Mouse (Mus musculus) liver, embryonic 11.5 days (tissue): Measurements from ENCODE around the gene BC052040. TPM values are rescaled to one million over a fixed set of nuclear protein-coding genes. Genes with fewer than 3 reads are reported as not detected.

Experiments used
- ATAC-seq: fragments of 200-750 bp; cut with Nextera tagmentation; replicated peaks from 2 replicates; pipeline ENCODE4 v1.8.0; 2017; ENCODE audit warnings: moderate number of reproducible peaks, mild to moderate bottlenecking, moderate TSS enrichment, moderate library complexity; ENCODE audit not compliant: low FRiP score
- DNase-seq: peaks from one replicate; pipeline ENCODE4 v3.0.0-alpha.2; 2017; ENCODE audit warnings: low spot score
- H3K27ac ChIP-seq: fragments of 300-500 bp; sonication (generic); 2 replicates; pipeline ENCODE4 v1.5.1; 2014; ENCODE audit warnings: mild to moderate bottlenecking, low read depth, low read length, control low read depth
- H3K27me3 ChIP-seq: fragments of 300-500 bp; sonication (generic); replicated peaks from 2 replicates; pipeline ENCODE4 v1.6.1; 2014; ENCODE audit warnings: low read length, mixed read lengths; ENCODE audit not compliant: control insufficient read depth, insufficient read depth
- H3K36me3 ChIP-seq: fragments of 300-500 bp; sonication (generic); 2 replicates; pipeline ENCODE4 v1.6.1; 2014; ENCODE audit warnings: mild to moderate bottlenecking, low read length, moderate library complexity, mixed read lengths; ENCODE audit not compliant: control insufficient read depth, insufficient read depth
- H3K4me1 ChIP-seq: fragments of 300-500 bp; sonication (generic); replicated peaks from 2 replicates; pipeline ENCODE4 v1.6.1; 2014; ENCODE audit warnings: low read length, mixed read lengths; ENCODE audit not compliant: control insufficient read depth, insufficient read depth
- H3K4me2 ChIP-seq: fragments of 300-500 bp; sonication (generic); 2 replicates; pipeline ENCODE4 v1.6.1; 2014; ENCODE audit warnings: mild to moderate bottlenecking, control low read depth, moderate library complexity
- H3K4me3 ChIP-seq: fragments of 300-500 bp; sonication (generic); 2 replicates; pipeline ENCODE4 v1.5.1; 2014; ENCODE audit warnings: low read depth, low read length, control low read depth
- H3K9ac ChIP-seq: fragments of 300-500 bp; sonication (generic); 2 replicates; pipeline ENCODE4 v1.6.1; 2014; ENCODE audit warnings: low read depth, low read length, control low read depth
- H3K9me3 ChIP-seq: fragments of 300-500 bp; sonication (generic); 2 replicates; pipeline ENCODE4 v1.6.1; 2016; ENCODE audit warnings: low read length, inconsistent platforms, mixed read lengths; ENCODE audit not compliant: control insufficient read depth
- whole genome bisulfite sequencing: fragments of 180-500 bp; shearing (Covaris S2); extraction: QIAGEN DNeasy Blood & Tissue Kit; methylation state at CpG from one replicate; pipeline ENCODE4 v1.1.7; 2014; 5-methylcytosine and 5-hydroxymethylcytosine counted together
- polyA plus RNA-seq: library from polyadenylated mRNA; unstranded; fragments of >200 nt; fragmentation: Nextera tagmentation; extraction: Ambion mirVana; gene quantifications from 2 replicates; pipeline ENCODE4 v1.2.1, GENCODE M21; 2014

Gene BC052040
- polyA plus RNA-seq, 1 experiment from 2014 or later: 13.9 TPM

- H3K36me3 ChIP-seq: no peaks in the 10 kb centered on the region
- 69% methylated on average over 6 of the region's 6 CpGs for WGBS
- no peaks in the 10 kb centered on the region for H3K4me1 ChIP-seq
- no peaks in the 10 kb centered on the region for H3K27me3 ChIP-seq
- no peak overlapping the region for H3K4me2 ChIP-seq
- H3K4me3 ChIP-seq: no peak overlapping the region
- no peaks in the 10 kb centered on the region for H3K9me3 ChIP-seq
- DNase-seq (no peak), ATAC-seq (no peak)
- no peak overlapping the region for H3K27ac ChIP-seq
- no peak overlapping the region for H3K9ac ChIP-seq
These were observed 18.0 kb upstream of the BC052040 start for GRCm38 (mm10) chr2:115563436-115564093.

- DNase-seq (no peak), ATAC-seq (no peak)
- no peak overlapping the region for H3K27ac ChIP-seq
- no peak overlapping the region for H3K4me2 ChIP-seq
- no peaks in the 10 kb centered on the region for H3K36me3 ChIP-seq
- H3K4me1 ChIP-seq: no peaks in the 10 kb centered on the region
- 73% methylated on average over 1 of the region's 1 CpGs for WGBS
- H3K9ac ChIP-seq: no peak overlapping the region
- no peaks in the 10 kb centered on the region for H3K27me3 ChIP-seq
- no peak overlapping the region for H3K4me3 ChIP-seq
- H3K9me3 ChIP-seq: no peaks in the 10 kb centered on the region
These were observed 9.5 kb upstream of the BC052040 start for GRCm38 (mm10) chr2:115571996-115572395.

GRCm38 (mm10) chr2:115574802-115575201 lies 6.7 kb upstream of the BC052040 start:
- DNase-seq (no peak), ATAC-seq (no peak)
- no peak overlapping the region for H3K4me3 ChIP-seq
- 63% methylated on average over 5 of the region's 5 CpGs for WGBS
- no peak overlapping the region for H3K27ac ChIP-seq
- H3K36me3 ChIP-seq: no peaks in the 10 kb centered on the region
- H3K27me3 ChIP-seq: no peaks in the 10 kb centered on the region
- no peak overlapping the region for H3K9ac ChIP-seq
- no peak overlapping the region for H3K4me2 ChIP-seq
- H3K4me1 ChIP-seq: no peaks in the 10 kb centered on the region
- H3K9me3 ChIP-seq: no peaks in the 10 kb centered on the region

GRCm38 (mm10) chr2:115579171-115579900 lies 2.2 kb upstream of the BC052040 start:
- 65% methylated on average over 18 of the region's 18 CpGs for WGBS
- Histone ChIP-seq H3K27me3 (no peaks in the 10 kb centered on the region), H3K4me2 (peak overlapping the region; percentile 19; the same call in 1 of the 2 replicates), H3K4me3 (no peak overlapping the region), H3K27ac (no peak overlapping the region), H3K36me3 (no peaks in the 10 kb centered on the region), H3K9me3 (no peaks in the 10 kb centered on the region), H3K4me1 (peaks cover 8% of the 10 kb centered on the region), H3K9ac (0 out of 2 replicates have a peak overlapping the region, but pooled peaks have one; percentile 14)
- no peak for ATAC-seq
- DNase-seq: no peak

GRCm38 (mm10) chr2:115579976-115580375 lies 1.5 kb upstream of the BC052040 start:
- WGBS: 75% methylated on average over 6 of the region's 6 CpGs
- peaks cover 8% of the 10 kb centered on the region for H3K4me1 ChIP-seq
- no peak for ATAC-seq
- no peak for DNase-seq
- no peaks in the 10 kb centered on the region for H3K9me3 ChIP-seq
- H3K27me3 ChIP-seq: no peaks in the 10 kb centered on the region
- H3K27ac ChIP-seq: no peak overlapping the region
- no peaks in the 10 kb centered on the region for H3K36me3 ChIP-seq
- H3K9ac ChIP-seq: no peak overlapping the region
- H3K4me2 ChIP-seq: no peak overlapping the region
- H3K4me3 ChIP-seq: no peak overlapping the region

- ATAC-seq (no peak), DNase-seq (no peak)
- peak overlapping the region; percentile 82 for H3K9ac ChIP-seq
- H3K27me3 ChIP-seq: no peaks in the 10 kb centered on the region
- WGBS: 66% methylated on average over 10 of the region's 10 CpGs
- peak overlapping the region; percentile 72 for H3K4me3 ChIP-seq
- peak overlapping the region; percentile 78 for H3K4me2 ChIP-seq
- no peaks in the 10 kb centered on the region for H3K9me3 ChIP-seq
- no peaks in the 10 kb centered on the region for H3K36me3 ChIP-seq
- H3K4me1 ChIP-seq: peaks cover 8% of the 10 kb centered on the region
- no peak overlapping the region; the same call in 1 of the 2 replicates for H3K27ac ChIP-seq
These were observed 583 bp downstream of the BC052040 start for GRCm38 (mm10) chr2:115581989-115582608.

GRCm38 (mm10) chr2:115583776-115584175 lies 2.3 kb downstream of the BC052040 start:
- no peaks in the 10 kb centered on the region for H3K36me3 ChIP-seq
- H3K9me3 ChIP-seq: no peaks in the 10 kb centered on the region
- no peak overlapping the region for H3K4me2 ChIP-seq
- peaks cover 8% of the 10 kb centered on the region for H3K4me1 ChIP-seq
- no peak overlapping the region for H3K4me3 ChIP-seq
- H3K27me3 ChIP-seq: no peaks in the 10 kb centered on the region
- H3K9ac ChIP-seq: no peak overlapping the region
- no peak for DNase-seq
- no peak overlapping the region for H3K27ac ChIP-seq
- ATAC-seq: no peak

GRCm38 (mm10) chr2:115590602-115591001 lies 9.1 kb downstream of the BC052040 start:
- Histone ChIP-seq H3K4me2 (no peak overlapping the region), H3K27ac (no peak overlapping the region), H3K36me3 (no peaks in the 10 kb centered on the region), H3K4me1 (peaks cover 7% of the 10 kb centered on the region), H3K4me3 (no peak overlapping the region), H3K9me3 (no peaks in the 10 kb centered on the region), H3K9ac (no peak overlapping the region), H3K27me3 (no peaks in the 10 kb centered on the region)
- whole genome bisulfite sequencing: 62% methylated on average over 2 of the region's 2 CpGs
- peak; percentile 45; the same call in 1 of the 2 replicates for ATAC-seq
- DNase-seq: no peak
